Mouse (Mus musculus) mature B cell (primary cell): ENCODE results near the gene Cstf2t.

ENCODE experiments used
- in situ Hi-C: fragments of 300-500 bp; cut with MboI; formaldehyde crosslinking; loops from 2 replicates; pipeline ENCODE4 v1.14.3; 2019

Cstf2t gene

DNA sequence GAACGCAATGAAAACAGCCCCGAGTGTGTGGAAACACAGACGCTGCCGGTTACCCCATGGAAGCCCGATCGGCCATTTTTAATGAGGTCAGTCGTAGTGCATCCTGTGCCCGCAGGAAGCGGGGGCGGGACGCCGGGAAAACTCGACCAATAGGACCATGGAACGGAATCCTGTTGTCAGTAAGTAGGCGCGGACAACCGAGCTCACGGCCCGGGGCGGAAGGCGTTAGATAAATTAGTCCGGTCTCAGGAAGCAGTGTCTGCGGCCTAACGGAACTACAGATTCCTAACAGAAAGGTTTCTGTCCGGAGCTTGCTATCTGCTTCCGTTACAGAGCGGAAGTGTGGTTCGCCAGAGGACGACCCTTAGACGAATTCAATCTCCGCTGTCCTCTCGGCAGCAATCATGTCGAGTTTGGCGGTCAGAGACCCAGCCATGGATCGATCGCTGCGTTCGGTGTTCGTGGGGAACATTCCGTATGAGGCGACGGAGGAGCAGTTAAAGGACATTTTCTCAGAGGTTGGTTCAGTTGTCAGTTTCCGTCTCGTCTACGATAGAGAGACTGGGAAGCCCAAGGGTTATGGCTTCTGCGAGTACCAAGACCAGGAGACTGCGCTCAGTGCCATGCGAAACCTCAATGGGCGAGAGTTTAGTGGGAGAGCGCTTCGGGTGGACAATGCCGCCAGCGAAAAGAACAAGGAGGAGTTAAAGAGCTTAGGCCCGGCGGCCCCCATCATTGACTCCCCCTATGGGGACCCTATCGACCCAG, at the start of gene Cstf2t:
Gene Cstf2t (plus strand): TSS at position 176 of the 768 bp plus-strand sequence.
- in situ Hi-C loops, result loop anchor here (5.0 kb wide), 1 partner anchor 264 kb away; no protein-coding TSS in a partner anchor

DNA sequence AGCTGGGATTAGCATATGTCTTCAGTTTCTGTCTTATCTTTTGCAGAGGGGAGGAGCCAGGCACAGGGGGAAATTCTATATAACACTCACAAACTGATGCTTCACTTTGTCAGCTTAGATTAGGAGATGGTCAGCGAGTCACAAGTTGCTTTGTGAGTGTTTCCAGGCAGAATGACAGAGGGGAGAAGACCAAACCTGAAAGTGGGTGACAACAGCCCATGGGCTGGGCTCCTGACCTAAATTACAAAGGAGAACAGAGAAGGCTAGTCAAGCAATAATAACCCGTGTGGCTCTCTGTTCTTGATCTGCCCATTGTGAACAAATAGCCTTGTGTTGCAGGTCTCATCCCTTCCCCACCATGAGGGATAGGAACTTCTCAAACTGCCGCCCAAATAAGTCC, 43.7 kb upstream of the Cstf2t start:
- in situ Hi-C loops, result no loop called here

DNA sequence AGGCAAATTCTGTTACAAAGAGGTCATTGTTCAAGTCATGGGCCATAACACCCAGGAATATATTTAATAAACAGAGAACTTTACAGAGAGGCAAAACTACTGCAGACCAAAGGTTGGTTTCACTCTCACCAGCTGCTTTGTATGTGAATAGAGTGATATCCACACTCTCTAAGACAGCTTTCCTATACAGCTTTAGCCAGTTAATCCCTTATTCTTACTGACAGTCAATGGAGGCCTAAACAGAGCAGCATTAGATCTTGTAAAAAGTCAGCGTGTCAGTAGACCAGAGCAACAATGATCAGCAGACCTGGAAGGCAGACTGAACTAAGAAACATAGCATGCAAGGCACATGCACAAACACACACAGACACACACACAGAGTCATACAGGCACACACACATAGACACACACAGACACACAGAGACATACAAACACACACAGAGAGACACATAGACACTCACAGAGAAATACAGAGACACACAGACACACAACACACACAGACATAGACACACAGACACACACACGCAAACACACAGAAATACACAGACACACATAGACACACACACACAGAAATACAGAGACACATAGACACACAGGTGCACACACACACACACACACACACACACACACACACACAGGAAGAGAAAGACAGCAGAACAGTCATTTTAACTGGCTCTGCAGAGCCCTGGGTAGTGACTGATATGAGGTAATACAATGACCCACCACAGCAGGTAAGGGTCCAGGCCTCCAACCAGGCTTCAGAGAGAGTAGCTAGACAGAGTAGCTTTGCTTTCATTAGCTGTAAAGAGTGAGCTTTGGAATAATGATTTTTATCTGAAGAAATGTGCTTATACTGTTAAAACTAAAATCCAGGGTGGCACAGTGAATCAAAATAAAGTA, 41.4 kb upstream of the Cstf2t start:
- in situ Hi-C loops, result no loop called here

DNA sequence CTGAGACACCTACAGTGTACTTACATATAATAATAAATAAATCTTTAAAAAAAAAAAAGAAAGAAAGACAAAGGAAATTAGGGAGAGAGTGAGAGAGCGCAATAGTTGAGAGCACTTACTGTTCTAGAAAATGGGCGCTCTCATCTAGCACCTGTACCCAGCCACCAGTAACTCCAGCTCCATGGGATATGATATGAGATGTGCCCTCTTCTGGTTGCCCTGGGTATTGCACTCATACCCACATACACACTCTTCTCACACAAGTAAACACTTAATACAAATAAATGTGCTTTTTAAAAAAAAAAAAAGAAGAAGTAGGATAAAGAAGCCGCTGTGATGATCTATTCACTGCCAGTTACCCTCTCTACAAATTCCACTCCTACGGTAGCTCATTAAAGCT, 36.0 kb upstream of the Cstf2t start:
- in situ Hi-C loops, result no loop called here

DNA sequence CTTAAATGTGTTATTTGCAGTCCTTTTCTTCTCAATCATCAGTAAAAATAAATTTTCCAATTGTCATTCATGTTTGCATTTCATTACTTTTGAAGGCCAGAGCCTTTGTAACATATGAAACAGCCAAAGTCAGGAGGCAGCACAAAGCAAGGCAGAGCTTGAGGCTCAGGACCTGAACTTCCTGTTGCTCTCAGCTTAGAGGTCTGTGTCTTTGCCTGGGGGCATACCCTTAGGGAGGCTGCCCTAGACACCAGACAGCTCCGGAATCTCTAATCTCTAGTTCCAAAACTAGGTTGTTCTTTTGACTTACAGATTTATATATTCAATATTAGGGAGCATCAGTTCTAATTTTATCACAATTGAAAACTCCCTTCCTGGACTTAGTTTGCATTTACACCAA, 17.9 kb upstream of the Cstf2t start:
- in situ Hi-C loops, result no loop called here

DNA sequence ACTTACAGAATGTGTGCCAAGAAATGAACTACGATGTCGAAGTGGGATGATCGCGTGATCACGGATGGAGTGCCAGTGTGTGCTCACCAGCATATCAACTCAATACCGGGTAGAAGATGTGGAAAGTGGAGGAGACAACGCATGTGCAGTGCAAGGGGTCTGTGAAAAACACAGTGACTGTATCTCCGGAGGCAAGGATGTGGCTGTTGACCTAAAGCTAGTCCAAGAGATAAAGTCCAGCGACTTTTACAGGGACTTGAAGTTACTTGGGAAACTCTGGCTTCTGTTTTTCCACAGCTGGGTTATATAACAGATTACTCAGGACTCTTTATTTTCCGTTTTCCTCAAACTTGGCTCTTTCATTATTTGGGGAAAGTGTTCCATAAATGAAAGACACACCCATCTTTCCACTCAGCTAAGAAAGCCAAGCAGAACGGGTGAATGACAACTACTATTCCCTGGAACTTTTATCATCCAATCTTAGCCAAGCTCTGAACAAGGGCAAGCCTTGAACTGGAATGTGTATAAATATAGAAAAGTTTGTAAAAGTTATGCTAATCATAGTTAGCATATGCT, 17.3 kb upstream of the Cstf2t start:
- in situ Hi-C loops, result no loop called here

DNA sequence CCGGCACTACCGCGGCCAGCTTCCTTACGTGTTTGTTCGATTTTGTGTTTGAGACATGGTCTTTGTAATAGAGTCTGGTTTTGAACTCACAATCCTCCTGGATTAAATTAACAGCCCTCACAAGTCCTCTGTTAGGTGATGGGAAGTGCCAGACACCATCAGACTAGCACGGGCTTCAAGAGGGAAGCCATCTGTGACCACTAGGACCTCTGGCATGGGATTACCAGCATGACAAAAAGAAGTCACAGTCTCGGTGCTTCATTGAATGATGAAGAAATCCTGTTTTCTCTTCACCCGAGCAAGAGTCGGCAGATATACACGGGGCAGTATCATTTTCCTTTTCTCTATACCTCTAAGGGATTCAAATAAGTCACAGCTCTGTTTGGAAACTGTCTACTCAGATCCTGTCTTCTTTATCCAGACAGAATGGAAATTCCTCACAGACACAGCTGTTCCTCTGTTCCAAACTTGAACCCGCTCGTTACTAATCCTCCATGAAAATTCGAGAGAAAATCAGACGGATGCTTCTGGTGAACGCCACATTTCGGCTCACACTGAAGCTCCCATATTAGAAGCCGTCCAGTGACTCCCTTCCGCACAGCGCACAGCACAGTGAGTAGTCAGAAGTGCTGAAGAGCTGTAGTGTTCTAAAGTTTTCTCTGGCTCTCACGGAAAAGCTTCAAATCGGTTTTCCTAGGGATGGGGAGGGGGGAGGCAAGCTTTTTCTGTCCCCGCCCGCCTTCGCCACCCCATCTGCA, 8.5 kb upstream of the Cstf2t start:
- in situ Hi-C loops, result no loop called here

DNA sequence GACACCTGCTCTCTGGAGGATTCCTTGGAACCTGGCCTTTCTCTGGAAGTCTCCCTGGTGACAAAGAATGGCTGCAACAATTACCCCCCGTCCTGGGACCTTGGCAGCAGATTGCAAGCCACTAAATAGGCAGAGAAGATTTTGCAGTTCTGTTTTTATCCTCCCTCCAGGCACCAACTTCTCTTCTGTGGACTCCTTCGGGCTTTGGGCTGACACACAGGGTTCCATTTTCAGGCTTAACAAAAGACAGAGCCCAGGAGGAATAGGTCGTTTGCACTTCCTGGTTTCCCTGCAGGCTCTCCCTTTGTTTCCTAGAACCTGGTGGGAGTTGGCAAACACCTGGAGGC, 7.9 kb upstream of the Cstf2t start:
- in situ Hi-C loops, result no loop called here

DNA sequence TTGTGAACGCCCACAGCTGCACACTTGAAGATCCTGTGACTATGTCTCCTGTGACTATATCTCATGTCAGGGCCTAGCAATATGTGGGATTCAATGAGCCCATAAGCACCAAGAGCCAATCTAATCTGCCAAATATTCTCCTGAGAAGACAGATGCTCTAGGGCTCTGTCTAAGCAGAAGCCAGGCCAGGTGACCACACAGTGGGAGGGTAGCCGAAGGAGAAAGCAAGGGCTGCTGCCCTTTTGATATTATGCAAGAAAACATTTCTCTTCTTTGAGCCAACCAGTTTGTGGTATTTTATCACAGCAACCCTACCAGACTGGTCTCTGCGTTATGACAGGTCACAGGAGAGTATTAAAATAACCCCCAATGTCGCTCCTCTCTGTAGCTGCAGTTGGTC, 6.5 kb upstream of the Cstf2t start:
- in situ Hi-C loops, result no loop called here

DNA sequence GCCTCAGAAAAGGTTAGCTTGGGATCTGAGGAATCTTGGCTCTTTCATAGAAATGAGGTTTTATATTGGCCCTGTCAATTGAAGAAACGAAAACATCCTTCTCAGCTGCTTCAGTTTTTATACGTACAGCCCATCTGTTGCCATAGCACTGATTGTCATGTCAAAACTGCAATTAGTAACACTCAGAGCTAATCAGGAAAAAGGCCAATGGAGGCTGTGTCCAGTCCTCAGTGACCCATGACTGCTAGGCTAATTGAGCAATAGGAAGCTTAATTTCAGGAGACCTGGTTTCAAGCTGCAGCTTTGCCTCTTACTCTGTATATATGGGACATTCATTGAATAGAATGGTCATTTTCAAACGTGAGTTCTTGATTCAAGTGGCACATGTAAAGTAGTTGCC, 4.4 kb upstream of the Cstf2t start:
- in situ Hi-C loops, result no loop called here

DNA sequence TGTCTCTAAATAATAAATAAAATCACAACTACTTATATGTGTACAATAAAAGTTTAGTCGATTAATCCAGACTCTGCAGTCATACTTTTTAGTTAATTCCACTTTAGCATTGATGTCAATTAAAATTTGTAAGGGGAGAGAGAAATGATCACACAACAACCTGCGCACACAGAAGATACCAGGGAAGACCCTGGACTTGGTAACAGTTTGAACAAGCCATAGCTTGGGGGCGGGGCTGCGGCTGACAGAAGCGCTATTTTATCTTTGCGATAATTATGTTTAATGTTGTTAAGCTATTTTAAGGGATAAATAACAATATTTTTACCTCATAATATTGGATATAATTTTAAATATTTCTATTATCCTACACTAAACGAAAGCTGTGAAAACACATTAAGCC, 411 bp upstream of the Cstf2t start:
- in situ Hi-C loops, result loop anchor here (5.0 kb wide), 1 partner anchor 265 kb away; no protein-coding TSS in a partner anchor

DNA sequence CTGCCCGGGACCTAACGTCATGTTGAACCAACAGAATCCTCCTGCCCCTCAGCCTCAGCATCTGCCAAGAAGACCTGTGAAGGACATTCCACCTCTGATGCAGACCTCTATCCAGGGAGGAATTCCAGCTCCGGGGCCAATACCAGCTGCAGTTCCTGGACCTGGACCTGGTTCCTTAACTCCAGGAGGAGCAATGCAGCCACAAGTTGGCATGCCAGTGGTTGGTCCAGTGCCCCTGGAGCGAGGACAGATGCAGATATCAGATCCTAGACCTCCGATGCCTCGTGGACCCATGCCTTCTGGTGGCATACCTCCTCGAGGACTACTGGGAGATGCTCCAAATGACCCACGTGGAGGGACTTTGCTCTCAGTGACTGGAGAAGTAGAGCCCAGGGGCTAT, 1.1 kb downstream of the Cstf2t start:
- in situ Hi-C loops, result loop anchor here (5.0 kb wide), 1 partner anchor 264 kb away; no protein-coding TSS in a partner anchor

DNA sequence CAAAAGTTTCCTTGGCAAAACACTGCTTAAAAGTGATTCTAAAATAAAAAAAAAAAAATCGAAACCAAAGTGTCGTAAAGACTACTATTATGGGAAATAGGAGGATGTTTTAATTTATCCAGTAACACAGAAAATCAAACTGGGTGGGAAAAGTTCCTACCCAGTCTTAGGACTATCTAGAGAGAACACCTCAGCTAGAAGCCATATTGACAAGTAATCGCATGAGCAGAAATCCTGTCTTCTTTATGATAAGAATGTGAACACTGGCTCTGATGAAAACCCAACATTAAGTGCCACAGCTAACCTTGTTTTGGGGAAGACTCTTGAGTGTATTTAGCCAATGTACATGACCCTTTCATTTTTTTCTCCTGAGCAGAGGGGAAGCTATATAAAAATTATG, 15.2 kb downstream of the Cstf2t start:
- in situ Hi-C loops, result no loop called here

DNA sequence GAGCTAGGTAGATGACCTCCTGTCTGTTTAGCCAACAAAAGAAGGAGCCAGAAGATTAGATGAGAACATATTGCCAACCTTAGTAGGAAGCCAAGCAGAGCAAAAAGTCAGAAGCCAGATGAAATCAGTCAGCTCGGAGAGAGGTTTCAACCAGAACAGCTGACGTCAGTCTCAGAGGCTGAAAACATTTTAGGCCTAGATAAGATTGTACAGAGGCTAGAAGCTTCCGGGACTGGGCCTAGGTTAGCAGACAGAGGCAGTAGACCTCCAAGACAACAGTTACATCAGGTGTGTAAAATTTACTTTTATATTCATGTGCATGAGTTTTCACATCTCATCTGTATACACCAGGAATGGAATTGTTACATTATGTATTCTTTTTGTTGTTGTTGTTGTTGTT, 16.7 kb downstream of the Cstf2t start:
- in situ Hi-C loops, result no loop called here

DNA sequence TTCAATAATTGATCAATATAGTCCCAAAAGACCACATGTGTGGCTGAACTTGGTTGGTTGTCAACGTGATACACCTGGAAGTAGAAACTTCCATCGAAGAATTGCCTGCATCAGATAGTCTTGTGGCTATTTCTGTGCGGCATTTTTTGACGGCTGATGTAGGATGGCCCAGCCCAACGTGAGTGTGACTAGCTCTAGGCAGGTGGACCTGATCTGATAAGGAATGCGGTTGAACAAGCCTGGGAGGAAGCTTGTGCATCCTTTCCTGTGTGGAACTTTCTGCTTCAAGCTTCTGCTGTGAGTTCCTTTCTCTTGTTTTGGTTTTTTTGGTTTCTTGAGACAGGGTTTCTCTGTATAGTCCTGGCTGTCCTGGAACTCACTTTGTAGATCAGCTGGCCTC, 22.1 kb downstream of the Cstf2t start:
- in situ Hi-C loops, result no loop called here

DNA sequence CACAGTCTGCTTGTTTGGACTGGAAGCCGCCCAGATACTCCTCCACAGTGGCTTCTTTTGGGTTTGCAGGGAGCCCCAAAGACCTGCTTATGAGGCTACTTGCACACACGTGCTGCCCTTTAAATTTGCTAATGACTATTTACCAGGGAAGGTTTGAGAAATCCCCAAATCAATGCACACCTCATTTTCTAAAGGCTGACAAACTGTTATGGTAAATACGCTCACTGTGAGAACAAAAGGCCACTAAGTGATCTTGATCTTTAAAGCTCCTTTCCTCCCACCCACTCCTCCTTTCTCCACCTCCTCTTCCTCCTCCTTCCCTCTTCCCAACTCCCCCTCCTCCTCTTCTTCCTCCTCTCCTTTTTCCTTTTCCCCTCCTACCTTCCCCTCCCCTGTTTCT, 23.4 kb downstream of the Cstf2t start:
- in situ Hi-C loops, result no loop called here

DNA sequence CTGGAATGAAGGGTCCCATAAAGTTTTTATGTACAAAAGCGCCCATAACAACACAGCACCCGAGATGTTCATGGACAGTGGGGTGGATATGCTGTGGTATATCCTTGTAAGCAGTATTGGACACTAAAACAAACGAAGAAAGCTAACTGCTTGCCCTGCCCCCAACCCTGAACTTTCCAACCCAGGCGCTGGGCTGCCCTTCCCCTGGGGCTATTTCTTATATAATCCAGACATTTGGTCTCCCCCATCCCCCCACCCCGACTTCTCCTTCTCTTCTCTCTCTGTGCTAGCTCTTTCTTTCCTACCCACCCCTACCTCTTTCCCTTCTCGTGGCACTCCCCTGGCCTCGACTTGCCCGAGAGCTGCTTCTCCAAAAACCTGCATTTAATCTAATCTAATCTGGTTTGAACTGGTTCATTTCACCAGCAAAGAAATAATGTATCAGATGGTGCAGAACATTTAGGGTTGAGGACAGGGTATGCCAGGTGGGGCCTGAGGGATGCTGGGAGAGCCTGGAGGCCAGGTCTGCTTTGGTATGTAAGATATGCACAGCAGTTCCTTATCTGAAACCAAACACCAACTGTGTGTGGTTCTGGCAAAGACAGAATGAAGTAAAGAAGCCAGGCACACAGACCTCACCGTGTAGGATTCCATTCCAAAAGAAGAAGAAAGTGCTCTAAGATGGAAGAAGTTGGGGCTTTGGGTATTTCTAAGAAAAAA, 24.4 kb downstream of the Cstf2t start:
- in situ Hi-C loops, result no loop called here

DNA sequence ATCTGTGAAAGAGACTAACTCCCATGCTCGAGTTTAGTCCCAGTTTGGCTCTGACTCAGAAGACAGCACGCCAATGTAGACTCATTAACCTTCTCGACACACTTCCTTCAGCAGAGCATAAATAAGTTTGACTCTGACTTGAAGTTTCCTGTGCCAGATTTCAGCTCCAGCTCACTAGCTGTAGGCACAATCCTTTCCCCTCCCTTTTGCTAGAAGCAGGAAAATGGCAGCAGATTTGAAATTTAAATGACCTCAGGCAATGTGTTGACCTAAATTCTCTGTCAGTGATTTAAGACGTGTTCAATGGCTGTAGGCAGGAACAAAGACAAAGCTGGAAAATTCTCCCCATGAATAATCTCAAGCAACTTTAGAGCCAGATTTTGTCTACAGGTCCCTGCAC, 32.1 kb downstream of the Cstf2t start:
- in situ Hi-C loops, result no loop called here

DNA sequence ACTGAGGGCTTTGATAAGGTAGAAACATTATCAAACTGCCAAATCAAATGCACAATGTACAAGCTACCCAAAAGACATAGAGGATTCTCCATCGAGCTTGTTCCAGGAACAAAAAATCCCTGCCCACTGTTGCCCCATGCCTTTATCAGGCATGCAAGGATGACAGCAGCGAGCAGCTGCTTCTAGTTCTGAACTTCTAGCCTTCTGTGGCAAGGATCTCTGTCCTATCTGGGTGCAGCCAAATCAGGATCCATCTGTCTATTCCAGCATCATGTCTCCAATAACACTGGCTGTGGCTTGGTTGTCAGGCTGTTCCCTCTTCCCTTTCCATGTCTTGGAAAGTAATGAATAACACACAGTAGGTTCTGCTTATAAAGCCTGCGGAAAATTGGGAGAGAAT, 42.0 kb downstream of the Cstf2t start:
- in situ Hi-C loops, result no loop called here

DNA sequence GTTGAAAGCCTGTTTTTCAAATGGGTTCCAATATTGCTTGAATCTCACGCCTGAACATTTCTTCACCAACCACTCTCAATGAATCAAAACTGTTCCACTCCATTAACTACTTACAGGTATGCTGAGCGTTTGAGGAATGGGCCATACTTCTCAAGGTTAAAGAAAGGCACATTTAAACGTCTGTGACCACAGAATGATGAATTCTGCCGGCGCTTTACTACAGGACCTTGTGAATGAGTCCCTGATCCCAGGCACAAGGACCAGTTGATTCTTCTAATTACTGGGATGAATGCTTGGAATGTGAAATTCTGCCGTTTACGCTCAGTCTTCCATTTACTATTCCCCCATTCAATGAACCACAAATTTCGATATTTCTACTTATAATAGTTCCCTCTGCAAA, 50.0 kb downstream of the Cstf2t start:
- in situ Hi-C loops, result no loop called here

DNA sequence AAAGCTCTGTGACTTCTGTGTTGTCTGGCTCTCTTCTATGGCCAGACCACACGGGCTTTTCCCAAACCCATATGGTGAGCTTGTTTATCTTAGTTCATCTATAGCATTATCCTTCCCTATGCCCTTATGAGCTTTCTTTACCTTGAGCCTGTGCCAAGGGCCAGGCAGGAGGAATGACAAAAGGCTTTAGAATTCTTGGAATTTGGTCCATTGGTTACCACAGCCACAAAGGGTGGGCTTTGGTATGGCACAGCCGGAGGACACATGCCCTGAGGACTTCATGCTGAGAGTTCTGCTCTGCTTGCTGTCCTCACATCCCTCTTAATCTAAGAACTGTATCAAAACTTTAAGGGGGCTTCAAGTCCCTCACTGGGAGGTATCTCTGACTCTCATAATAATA, 53.7 kb downstream of the Cstf2t start:
- in situ Hi-C loops, result no loop called here
